ENCODE assay signal across 23 mouse cellular contexts in genomic region chr14:18029181-18029932, GRCm38 (mm10).
DNase-seq lines count a peak whose midpoint lies in the region.
"Had no signal": no experiment of that assay in that cellular context is flagged by ENCODE, and none has a peak within 500 bp of the region (broad histone marks: within the 10 kb centered on the region; RNA-seq: fewer than 3 reads in every experiment).

No protein-coding gene starts in this region.

- 66% methylated on average over 2 of the region's 2 CpGs for WGBS in heart, embryonic 10.5 days

- H3K4me1 ChIP-seq in heart, embryonic 10.5 days: no peaks in the 10 kb centered on the region
- H3K4me1 ChIP-seq: hindbrain, embryonic 12.5 days; limb, embryonic 12.5 days; neural tube, embryonic 12.5 days had no signal

- no peaks in the 10 kb centered on the region for H3K27me3 ChIP-seq in heart, embryonic 10.5 days (ENCODE audit: insufficient read depth, poor library complexity, severe bottlenecking)
- H3K27me3 ChIP-seq: hindbrain, embryonic 12.5 days; limb, embryonic 12.5 days; neural tube, embryonic 12.5 days; Patski had no signal

- DNase-seq in gastrocnemius, adult 18-20 months (ENCODE audit: low spot score): peak; percentile 69
- no peak for DNase-seq in gastrocnemius, postnatal 10 days
- DNase-seq in heart, adult 8-10 months (ENCODE audit: low spot score): peak; percentile 42
- DNase-seq in heart, embryonic 10.5 days (ENCODE audit: low spot score): no peak
- peak; percentile 14 for DNase-seq in right cerebral cortex, adult 18-20 months
- no peak for DNase-seq in right cerebral cortex, adult 2 months (ENCODE audit: low spot score in 2 of 2)
- no peak for DNase-seq in cerebellum, adult 11-12 months
- no peak for DNase-seq in kidney, adult 8-10 months
- DNase-seq: adrenal gland, postnatal 14 days; cerebellum, adult 18-20 months; cerebellum, postnatal 10 days; kidney, postnatal 14 days; liver, postnatal 0 days; lung, postnatal 36 days had no signal

- H3K27ac ChIP-seq in heart, embryonic 10.5 days: no peak overlapping the region
- H3K27ac ChIP-seq: hindbrain, embryonic 12.5 days; hindbrain, postnatal 0 days; left cerebral cortex, adult 2 months; limb, embryonic 12.5 days; neural tube, embryonic 12.5 days had no signal

- no peak overlapping the region for H3K4me3 ChIP-seq in heart, embryonic 10.5 days
- H3K4me3 ChIP-seq: erythroblast, embryonic 14.5 days; hindbrain, embryonic 12.5 days; left cerebral cortex, adult 2 months; limb, embryonic 12.5 days; myocyte; neural tube, embryonic 12.5 days had no signal

- no peaks in the 10 kb centered on the region for H3K9me3 ChIP-seq in heart, embryonic 10.5 days
- H3K9me3 ChIP-seq: G1E; hindbrain, embryonic 12.5 days; limb, embryonic 12.5 days; neural tube, embryonic 12.5 days had no signal

- H3K36me3 ChIP-seq in heart, embryonic 10.5 days: no peaks in the 10 kb centered on the region
- H3K36me3 ChIP-seq: hindbrain, embryonic 12.5 days; limb, embryonic 12.5 days; neural tube, embryonic 12.5 days had no signal

Comparison
In these comparisons a context has a peak if more than half of its experiments do, and no peak if none do; other contexts are left out.
1. DNase-seq: peak in gastrocnemius, adult 18-20 months (single experiment), heart, adult 8-10 months (single experiment) and right cerebral cortex, adult 18-20 months (single experiment); none in gastrocnemius, postnatal 10 days (single experiment), heart, embryonic 10.5 days (single experiment), right cerebral cortex, adult 2 months (0 of 2), cerebellum, adult 11-12 months (single experiment) and kidney, adult 8-10 months (0 of 2).